Mouse (Mus musculus): ENCODE measurements at regions not wholly inside any gene's neighbourhood (a gene's known extent, or its start where the extent isn't known, plus 50 kb on each side); places are given as distances from the start of the nearest gene placed in this dataset.
"Not testable (repeated sequence)": the region's sequence is repeated elsewhere in the genome, so short reads cannot be mapped to it uniquely, and the experiment has no call there.

DNA sequence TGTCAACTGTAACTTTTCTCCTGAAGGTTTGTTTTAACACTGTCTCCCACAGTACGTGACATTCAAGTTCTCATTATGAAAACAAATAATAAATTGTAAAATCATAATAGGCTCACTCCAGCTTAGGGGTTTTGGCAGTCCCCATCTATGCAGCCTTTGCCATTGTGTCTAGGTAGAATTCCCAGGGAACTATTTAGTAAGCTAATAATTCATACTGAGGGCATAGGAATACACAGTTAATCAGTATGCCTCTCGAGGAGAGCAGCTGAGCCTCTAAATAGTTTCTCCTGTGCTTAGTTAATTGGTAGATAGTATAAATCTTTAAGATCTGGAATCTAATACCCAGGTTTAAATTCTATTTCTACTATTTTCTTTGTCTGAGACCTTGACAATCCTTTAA lies 191.7 kb downstream of the Tprg start:
- H3K27me3 ChIP-seq, result no peaks in the 10 kb centered on the region
- H3K36me3 ChIP-seq, result no peaks in the 10 kb centered on the region
- H3K27ac ChIP-seq (replicated peaks), result no peak overlapping the region
- no peaks in the 10 kb centered on the region for H3K9me3 ChIP-seq (replicated peaks)
- H3K4me3 ChIP-seq (replicated peaks), result no peak overlapping the region
- ATAC-seq (ENCODE audit: insufficient number of reproducible peaks, low FRiP score, low TSS enrichment, low read depth), result no peak
- WGBS, result 72% methylated on average over 2 of the region's 2 CpGs
- H3K9ac ChIP-seq, result no peak overlapping the region
- peaks cover under 1% of the 10 kb centered on the region; the same call in 1 of the 2 replicates for H3K4me1 ChIP-seq
- no peak overlapping the region for H3K4me2 ChIP-seq (replicated peaks)

- Histone ChIP-seq H3K4me2 (replicated peaks) (no peak overlapping the region), H3K4me3 (replicated peaks) (no peak overlapping the region), H3K27ac (replicated peaks) (0 out of 2 replicates have a peak overlapping the region, but pooled peaks have one; percentile 22), H3K4me1 (peaks cover 4% of the 10 kb centered on the region; the same call in 1 of the 2 replicates), H3K9ac (no peak overlapping the region), H3K9me3 (replicated peaks) (no peaks in the 10 kb centered on the region), H3K27me3 (no peaks in the 10 kb centered on the region), H3K36me3 (no peaks in the 10 kb centered on the region)
- peak; percentile 54; the same call in 1 of the 2 replicates for ATAC-seq (ENCODE audit: insufficient number of reproducible peaks, low FRiP score, low TSS enrichment, low read depth)
- WGBS, result 53% methylated on average over 5 of the region's 5 CpGs
Observed at GRCm38 (mm10) chr16:25483831-25484254, 197.2 kb downstream of the Tprg start.

GRCm38 (mm10) chr16:25485007-25485406 lies 198.4 kb downstream of the Tprg start:
- peaks cover 4% of the 10 kb centered on the region; the same call in 1 of the 2 replicates for H3K4me1 ChIP-seq
- H3K4me2 ChIP-seq (replicated peaks), result no peak overlapping the region
- H3K36me3 ChIP-seq, result no peaks in the 10 kb centered on the region
- no peaks in the 10 kb centered on the region for H3K27me3 ChIP-seq
- no peak overlapping the region for H3K9ac ChIP-seq
- 80% methylated on average over 9 of the region's 9 CpGs for WGBS
- H3K27ac ChIP-seq (replicated peaks), result no peak overlapping the region
- no peak overlapping the region for H3K4me3 ChIP-seq (replicated peaks)
- no peak for ATAC-seq (ENCODE audit: insufficient number of reproducible peaks, low FRiP score, low TSS enrichment, low read depth)
- H3K9me3 ChIP-seq (replicated peaks), result no peaks in the 10 kb centered on the region

DNA sequence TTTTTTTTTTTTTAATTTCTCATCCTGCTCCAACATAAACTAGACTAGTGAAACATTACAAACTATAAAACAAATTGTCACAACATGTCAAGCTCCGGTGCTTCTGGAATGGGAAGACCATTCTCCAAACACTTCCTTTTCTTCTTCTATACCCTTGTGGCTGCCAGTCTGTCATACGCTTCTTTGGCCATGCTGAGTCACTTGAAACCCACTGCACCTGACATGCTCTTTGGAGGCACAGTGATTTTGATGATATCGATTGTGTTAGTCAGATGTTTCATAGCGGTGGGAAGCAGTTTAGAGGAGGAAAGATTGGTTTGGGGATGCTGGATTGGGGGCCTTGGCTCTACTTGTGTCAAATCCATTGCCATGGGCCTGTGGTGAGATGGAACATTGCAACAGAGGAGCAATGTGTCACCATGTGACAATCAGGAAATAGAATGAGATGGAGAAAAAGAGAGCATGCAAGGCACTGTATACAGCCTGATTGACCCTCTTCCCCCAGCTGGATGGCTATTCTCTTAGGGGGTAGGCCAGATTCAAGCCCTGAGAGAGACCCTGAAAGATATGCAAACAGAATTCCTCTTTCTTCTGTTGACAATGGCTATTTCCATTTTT lies 197.0 kb upstream of the Trp63 start:
- 85% methylated on average over 4 of the region's 4 CpGs for WGBS
- Histone ChIP-seq H3K9me3 (replicated peaks) (no peaks in the 10 kb centered on the region), H3K4me1 (peaks cover 4% of the 10 kb centered on the region; the same call in 1 of the 2 replicates), H3K4me3 (replicated peaks) (no peak overlapping the region), H3K27ac (replicated peaks) (no peak overlapping the region), H3K9ac (no peak overlapping the region), H3K36me3 (no peaks in the 10 kb centered on the region), H3K27me3 (no peaks in the 10 kb centered on the region), H3K4me2 (replicated peaks) (no peak overlapping the region)
- ATAC-seq (ENCODE audit: insufficient number of reproducible peaks, low FRiP score, low TSS enrichment, low read depth), result no peak

GRCm38 (mm10) chr16:25490847-25491246 lies 192.7 kb upstream of the Trp63 start:
- no peak overlapping the region for H3K27ac ChIP-seq (replicated peaks)
- H3K4me2 ChIP-seq (replicated peaks), result no peak overlapping the region
- no peaks in the 10 kb centered on the region for H3K36me3 ChIP-seq
- no peaks in the 10 kb centered on the region for H3K27me3 ChIP-seq
- ATAC-seq (ENCODE audit: insufficient number of reproducible peaks, low FRiP score, low TSS enrichment, low read depth), result no peak
- WGBS, result 79% methylated on average over 3 of the region's 3 CpGs
- no peak overlapping the region for H3K9ac ChIP-seq
- no peak overlapping the region for H3K4me3 ChIP-seq (replicated peaks)
- H3K9me3 ChIP-seq (replicated peaks), result no peaks in the 10 kb centered on the region
- no peaks in the 10 kb centered on the region for H3K4me1 ChIP-seq

DNA sequence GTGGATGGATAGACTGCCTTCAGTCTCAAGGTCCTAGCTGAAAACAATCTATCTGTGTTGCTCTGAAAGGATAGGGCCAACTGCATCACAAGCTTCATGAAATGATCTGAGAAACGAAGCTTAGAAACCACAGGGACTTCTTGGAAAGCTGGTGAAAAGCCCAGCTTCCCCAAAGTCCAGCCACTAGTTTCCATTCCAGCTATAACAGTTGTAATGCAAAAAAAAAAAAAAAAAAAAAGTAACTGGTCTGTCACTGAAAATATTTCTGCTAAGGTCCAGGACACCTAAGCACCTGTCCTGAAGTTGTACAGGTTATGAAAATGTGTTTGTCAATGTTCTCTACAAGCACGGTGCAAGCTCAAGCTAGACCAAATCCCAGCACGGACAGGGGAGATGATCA lies 189.4 kb upstream of the Trp63 start:
- no peak for ATAC-seq (ENCODE audit: insufficient number of reproducible peaks, low FRiP score, low TSS enrichment, low read depth)
- Histone ChIP-seq H3K36me3 (no peaks in the 10 kb centered on the region), H3K27ac (replicated peaks) (no peak overlapping the region), H3K4me3 (replicated peaks) (no peak overlapping the region), H3K9me3 (replicated peaks) (no peaks in the 10 kb centered on the region), H3K4me2 (replicated peaks) (no peak overlapping the region), H3K4me1 (no peaks in the 10 kb centered on the region), H3K27me3 (no peaks in the 10 kb centered on the region), H3K9ac (no peak overlapping the region)
- 83% methylated on average over 3 of the region's 3 CpGs for WGBS

- no peak overlapping the region for H3K4me2 ChIP-seq (replicated peaks)
- H3K4me3 ChIP-seq (replicated peaks), result no peak overlapping the region
- no peak for ATAC-seq (ENCODE audit: insufficient number of reproducible peaks, low FRiP score, low TSS enrichment, low read depth)
- H3K4me1 ChIP-seq, result no peaks in the 10 kb centered on the region
- H3K27ac ChIP-seq (replicated peaks), result no peak overlapping the region
- H3K27me3 ChIP-seq, result no peaks in the 10 kb centered on the region
- H3K9me3 ChIP-seq (replicated peaks), result no peaks in the 10 kb centered on the region
- H3K36me3 ChIP-seq, result no peaks in the 10 kb centered on the region
- H3K9ac ChIP-seq, result no peak overlapping the region
- WGBS, result 81% methylated on average over 2 of the region's 2 CpGs
Observed at GRCm38 (mm10) chr16:25495586-25496196, 187.9 kb upstream of the Trp63 start.

DNA sequence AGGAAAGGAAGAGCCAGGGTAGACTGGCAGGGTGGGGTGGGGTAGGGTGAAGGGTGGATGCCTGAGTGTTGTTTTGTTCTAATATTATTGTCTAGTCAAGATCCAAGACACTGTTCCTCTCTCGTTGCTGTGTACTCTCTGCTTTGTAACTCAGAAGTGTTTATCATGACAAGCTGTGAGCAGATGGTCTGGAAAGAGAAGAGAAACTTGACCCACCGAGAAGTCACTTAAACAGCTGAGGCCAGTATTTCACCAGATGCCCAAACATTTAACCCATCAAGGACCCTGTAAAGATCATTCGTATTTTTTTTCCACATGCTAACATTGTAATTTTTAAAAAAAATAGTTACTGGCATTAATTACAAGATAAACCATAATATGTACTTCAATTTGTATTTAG lies 178.7 kb upstream of the Trp63 start:
- no peak overlapping the region for H3K9ac ChIP-seq
- no peaks in the 10 kb centered on the region for H3K4me1 ChIP-seq
- 38% methylated on average over 3 of the region's 3 CpGs for WGBS
- no peaks in the 10 kb centered on the region for H3K36me3 ChIP-seq
- H3K4me3 ChIP-seq (replicated peaks), result no peak overlapping the region
- no peak overlapping the region for H3K27ac ChIP-seq (replicated peaks)
- no peaks in the 10 kb centered on the region for H3K9me3 ChIP-seq (replicated peaks)
- no peaks in the 10 kb centered on the region for H3K27me3 ChIP-seq
- no peak overlapping the region for H3K4me2 ChIP-seq (replicated peaks)
- ATAC-seq (ENCODE audit: insufficient number of reproducible peaks, low FRiP score, low TSS enrichment, low read depth), result no peak

GRCm38 (mm10) chr16:25517114-25517868 lies 166.3 kb upstream of the Trp63 start:
- Histone ChIP-seq H3K9me3 (replicated peaks) (no peaks in the 10 kb centered on the region), H3K4me2 (replicated peaks) (no peak overlapping the region), H3K9ac (no peak overlapping the region), H3K4me3 (replicated peaks) (no peak overlapping the region), H3K36me3 (no peaks in the 10 kb centered on the region), H3K27me3 (no peaks in the 10 kb centered on the region), H3K27ac (replicated peaks) (no peak overlapping the region), H3K4me1 (no peaks in the 10 kb centered on the region)
- no peak for ATAC-seq (ENCODE audit: insufficient number of reproducible peaks, low FRiP score, low TSS enrichment, low read depth)
- 67% methylated on average over 4 of the region's 7 CpGs for WGBS

- H3K9ac ChIP-seq; H3K4me1 ChIP-seq; H3K4me2 ChIP-seq (replicated peaks); H3K27me3 ChIP-seq; H3K9me3 ChIP-seq (replicated peaks); H3K27ac ChIP-seq (replicated peaks); ATAC-seq (ENCODE audit: insufficient number of reproducible peaks, low FRiP score, low TSS enrichment, low read depth); H3K36me3 ChIP-seq; H3K4me3 ChIP-seq (replicated peaks): not testable (repeated sequence)
- 78% methylated on average over 10 of the region's 10 CpGs for WGBS
Observed at GRCm38 (mm10) chr16:25523141-25523540, 160.4 kb upstream of the Trp63 start.

DNA sequence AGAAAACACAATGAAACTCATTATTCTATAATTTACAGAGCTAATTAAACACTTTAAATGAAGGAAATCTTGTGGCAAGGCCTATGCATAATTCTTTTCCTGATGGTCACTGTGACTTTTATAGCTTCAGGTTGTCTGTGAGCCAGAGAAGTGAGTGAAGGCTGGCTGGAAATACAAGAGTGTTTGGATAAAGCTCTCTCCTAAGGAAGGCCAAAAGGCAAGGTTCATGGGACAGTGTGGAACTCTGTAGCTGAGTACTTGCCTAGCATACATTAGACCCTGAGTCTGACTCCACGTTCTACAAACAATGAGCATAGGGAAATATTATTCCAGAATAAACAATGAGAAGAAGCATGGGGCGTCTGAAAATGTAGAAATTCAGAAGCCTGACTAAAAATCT lies 159.9 kb upstream of the Trp63 start:
- Histone ChIP-seq H3K27me3 (no peaks in the 10 kb centered on the region), H3K27ac (replicated peaks) (no peak overlapping the region), H3K4me2 (replicated peaks) (no peak overlapping the region), H3K36me3 (no peaks in the 10 kb centered on the region), H3K9me3 (replicated peaks) (no peaks in the 10 kb centered on the region; the same call in 1 of the 2 replicates), H3K4me3 (replicated peaks) (no peak overlapping the region), H3K9ac (no peak overlapping the region), H3K4me1 (no peaks in the 10 kb centered on the region)
- no peak for ATAC-seq (ENCODE audit: insufficient number of reproducible peaks, low FRiP score, low TSS enrichment, low read depth)
- 66% methylated on average over 2 of the region's 2 CpGs for WGBS

Data from embryonic facial prominence, embryonic 15.5 days (tissue).